Mouse (Mus musculus) heart, embryonic 13.5 days (tissue): ENCODE measurements around the gene Rrp12. TPM values are rescaled to one million over a fixed set of nuclear protein-coding genes. Genes with fewer than 3 reads are reported as not detected.
"Not testable (repeated sequence)": the region's sequence is repeated elsewhere in the genome, so short reads cannot be mapped to it uniquely, and the experiment has no call there.

Experiments
- ATAC-seq: fragments of 200-750 bp; cut with Nextera tagmentation; 2 replicates; pipeline ENCODE4 v1.8.0; 2017; ENCODE audit warnings: moderate TSS enrichment; ENCODE audit not compliant: insufficient number of reproducible peaks, low FRiP score, low TSS enrichment; ENCODE audit errors: extremely low read depth
- H3K27ac ChIP-seq: fragments of 300-500 bp; sonication (generic); replicated peaks from 2 replicates; pipeline ENCODE4 v1.5.1; 2015; ENCODE audit warnings: moderate library complexity, mild to moderate bottlenecking, inconsistent platforms
- H3K27me3 ChIP-seq: fragments of 300-500 bp; sonication (generic); replicated peaks from 2 replicates; pipeline ENCODE4 v1.6.1; 2015; ENCODE audit warnings: mild to moderate bottlenecking, inconsistent platforms
- H3K36me3 ChIP-seq: fragments of 300-500 bp; sonication (generic); 2 replicates; pipeline ENCODE4 v1.6.1; 2015; ENCODE audit warnings: mild to moderate bottlenecking, inconsistent platforms
- H3K4me1 ChIP-seq: fragments of 300-500 bp; sonication (generic); 2 replicates; pipeline ENCODE4 v1.6.1; 2015; ENCODE audit warnings: inconsistent platforms
- H3K4me2 ChIP-seq: fragments of 300-500 bp; sonication (generic); 2 replicates; pipeline ENCODE4 v1.6.1; 2015; ENCODE audit warnings: inconsistent platforms, mild to moderate bottlenecking, moderate library complexity
- H3K4me3 ChIP-seq: fragments of 300-500 bp; sonication (generic); 2 replicates; pipeline ENCODE4 v1.5.1; 2015; ENCODE audit warnings: moderate library complexity, mild to moderate bottlenecking, inconsistent platforms
- H3K9ac ChIP-seq: fragments of 300-500 bp; sonication (generic); 2 replicates; pipeline ENCODE4 v1.6.1; 2015; ENCODE audit warnings: inconsistent platforms, mild to moderate bottlenecking, moderate library complexity
- H3K9me3 ChIP-seq: fragments of 300-500 bp; sonication (generic); 2 replicates; pipeline ENCODE4 v1.6.1; 2016; ENCODE audit warnings: inconsistent platforms
- WGBS: fragments of 180-500 bp; shearing (Covaris S2); methylation state at CpG from one replicate; pipeline ENCODE4 v1.1.7; 2015; ENCODE audit warnings: mixed read lengths; 5-methylcytosine and 5-hydroxymethylcytosine counted together
- polyA plus RNA-seq: library from polyadenylated mRNA; unstranded; fragments of >200 nt; fragmentation: Nextera tagmentation; extraction: Ambion mirVana; gene quantifications from 2 replicates; pipeline ENCODE4 v1.2.1, GENCODE M21; 2015

Rrp12 gene
- polyA plus RNA-seq, 1 experiment from 2014 or later, result 11.8 TPM

GRCm38 (mm10) chr19:41902848-41903593, 7.0 kb upstream of the Rrp12 start:
- no peak overlapping the region for H3K9ac ChIP-seq
- peaks cover 36% of the 10 kb centered on the region for H3K4me1 ChIP-seq
- no peak overlapping the region for H3K4me2 ChIP-seq
- no peak for ATAC-seq
- H3K27ac ChIP-seq, result no peak overlapping the region
- no peaks in the 10 kb centered on the region for H3K36me3 ChIP-seq
- H3K4me3 ChIP-seq, result no peak overlapping the region
- H3K27me3 ChIP-seq, result no peaks in the 10 kb centered on the region
- 62% methylated on average over 10 of the region's 10 CpGs for WGBS
- H3K9me3 ChIP-seq, result no peaks in the 10 kb centered on the region

GRCm38 (mm10) chr19:41901696-41902095, 5.7 kb upstream of the Rrp12 start:
- 24% methylated on average over 2 of the region's 2 CpGs for WGBS
- no peak for ATAC-seq

GRCm38 (mm10) chr19:41900495-41901090, 4.6 kb upstream of the Rrp12 start:
- H3K4me3 ChIP-seq, result no peak overlapping the region
- peaks cover 21% of the 10 kb centered on the region for H3K4me1 ChIP-seq
- H3K27ac ChIP-seq, result no peak overlapping the region
- H3K36me3 ChIP-seq, result no peaks in the 10 kb centered on the region
- H3K4me2 ChIP-seq, result no peak overlapping the region
- 74% methylated on average over 8 of the region's 8 CpGs for WGBS
- no peaks in the 10 kb centered on the region for H3K27me3 ChIP-seq
- no peak for ATAC-seq
- H3K9me3 ChIP-seq, result no peaks in the 10 kb centered on the region
- H3K9ac ChIP-seq, result no peak overlapping the region

More at GRCm38 (mm10) chr19:41901696-41902095, 5.7 kb upstream of the Rrp12 start:
- H3K27me3 ChIP-seq, result no peaks in the 10 kb centered on the region
- peaks cover 23% of the 10 kb centered on the region for H3K4me1 ChIP-seq
- peak overlapping the region; percentile 63 for H3K27ac ChIP-seq
- H3K9me3 ChIP-seq, result no peaks in the 10 kb centered on the region
- H3K4me3 ChIP-seq, result no peak overlapping the region
- no peak overlapping the region for H3K4me2 ChIP-seq
- no peak overlapping the region for H3K9ac ChIP-seq
- no peaks in the 10 kb centered on the region for H3K36me3 ChIP-seq

GRCm38 (mm10) chr19:41898860-41899259, 2.9 kb upstream of the Rrp12 start:
- peaks cover 34% of the 10 kb centered on the region for H3K4me1 ChIP-seq
- H3K27ac ChIP-seq, result no peak overlapping the region
- H3K4me2 ChIP-seq, result no peak overlapping the region
- H3K4me3 ChIP-seq, result no peak overlapping the region
- no peak overlapping the region for H3K9ac ChIP-seq
- ATAC-seq, result no peak
- H3K36me3 ChIP-seq, result no peaks in the 10 kb centered on the region
- 41% methylated on average over 4 of the region's 4 CpGs for WGBS
- H3K27me3 ChIP-seq, result no peaks in the 10 kb centered on the region
- no peaks in the 10 kb centered on the region for H3K9me3 ChIP-seq

GRCm38 (mm10) chr19:41896319-41896711, 342 bp upstream of the Rrp12 start:
- H3K9ac ChIP-seq, result peak overlapping the region; percentile 85
- 18% methylated on average over 18 of the region's 18 CpGs for WGBS
- H3K9me3 ChIP-seq, result no peaks in the 10 kb centered on the region
- ATAC-seq, result no peak
- H3K36me3 ChIP-seq, result 0 out of 2 replicates have a peak, but pooled peaks cover 3% of the 10 kb centered on the region
- H3K27ac ChIP-seq, result no peak overlapping the region
- no peaks in the 10 kb centered on the region for H3K27me3 ChIP-seq
- H3K4me1 ChIP-seq, result peaks cover 19% of the 10 kb centered on the region
- H3K4me3 ChIP-seq, result peak overlapping the region; percentile 88
- peak overlapping the region; percentile 93 for H3K4me2 ChIP-seq

GRCm38 (mm10) chr19:41894959-41895358, 1.0 kb downstream of the Rrp12 start:
- ATAC-seq, result no peak
- WGBS, result 39% methylated on average over 7 of the region's 7 CpGs

GRCm38 (mm10) chr19:41888191-41888590, 7.8 kb downstream of the Rrp12 start:
- Histone ChIP-seq H3K4me1 (no peaks in the 10 kb centered on the region), H3K4me3 (no peak overlapping the region), H3K9me3 (no peaks in the 10 kb centered on the region), H3K9ac (no peak overlapping the region), H3K27ac (no peak overlapping the region), H3K36me3 (peaks cover 80% of the 10 kb centered on the region), H3K4me2 (no peak overlapping the region), H3K27me3 (no peaks in the 10 kb centered on the region)
- ATAC-seq, result no peak

More at GRCm38 (mm10) chr19:41894959-41895358, 1.0 kb downstream of the Rrp12 start:
- peak overlapping the region; percentile 85 for H3K9ac ChIP-seq
- peaks cover 16% of the 10 kb centered on the region for H3K36me3 ChIP-seq
- peaks cover 18% of the 10 kb centered on the region for H3K4me1 ChIP-seq
- H3K9me3 ChIP-seq, result no peaks in the 10 kb centered on the region
- H3K4me2 ChIP-seq, result peak overlapping the region; percentile 93
- peak overlapping the region; percentile 88 for H3K4me3 ChIP-seq
- no peaks in the 10 kb centered on the region for H3K27me3 ChIP-seq
- H3K27ac ChIP-seq, result no peak overlapping the region

GRCm38 (mm10) chr19:41883882-41884281, 12.1 kb downstream of the Rrp12 start:
- WGBS, result 91% methylated on average over 9 of the region's 9 CpGs
- Histone ChIP-seq H3K4me2 (no peak overlapping the region), H3K4me3 (no peak overlapping the region), H3K9me3 (no peaks in the 10 kb centered on the region), H3K9ac (no peak overlapping the region), H3K36me3 (peaks cover 85% of the 10 kb centered on the region), H3K27ac (no peak overlapping the region), H3K27me3 (no peaks in the 10 kb centered on the region), H3K4me1 (no peaks in the 10 kb centered on the region)
- no peak for ATAC-seq

GRCm38 (mm10) chr19:41881842-41882241, 14.1 kb downstream of the Rrp12 start:
- Histone ChIP-seq H3K4me3 (no peak overlapping the region), H3K4me1 (no peaks in the 10 kb centered on the region), H3K4me2 (no peak overlapping the region), H3K27ac (no peak overlapping the region), H3K36me3 (peaks cover 80% of the 10 kb centered on the region), H3K9ac (no peak overlapping the region), H3K27me3 (no peaks in the 10 kb centered on the region), H3K9me3 (no peaks in the 10 kb centered on the region)
- 92% methylated on average over 4 of the region's 4 CpGs for WGBS
- no peak for ATAC-seq

- 87% methylated on average over 14 of the region's 14 CpGs for WGBS
- 0 out of 2 replicates have a peak, but pooled peaks have one; percentile 30 for ATAC-seq
- H3K4me2 ChIP-seq, result no peak overlapping the region
- H3K27ac ChIP-seq, result no peak overlapping the region
- no peak overlapping the region for H3K9ac ChIP-seq
- no peak overlapping the region for H3K4me3 ChIP-seq
- H3K36me3 ChIP-seq, result peaks cover 87% of the 10 kb centered on the region
- H3K4me1 ChIP-seq, result no peaks in the 10 kb centered on the region
- H3K27me3 ChIP-seq, result no peaks in the 10 kb centered on the region
- H3K9me3 ChIP-seq, result no peaks in the 10 kb centered on the region
Measured at GRCm38 (mm10) chr19:41874356-41874755, 21.6 kb downstream of the Rrp12 start.

GRCm38 (mm10) chr19:41872285-41872684, 23.7 kb downstream of the Rrp12 start:
- Histone ChIP-seq H3K36me3 (peaks cover 94% of the 10 kb centered on the region), H3K27ac (no peak overlapping the region), H3K9ac (no peak overlapping the region), H3K4me2 (no peak overlapping the region), H3K27me3 (no peaks in the 10 kb centered on the region), H3K9me3 (no peaks in the 10 kb centered on the region), H3K4me1 (no peaks in the 10 kb centered on the region), H3K4me3 (no peak overlapping the region)
- 77% methylated on average over 2 of the region's 2 CpGs for WGBS
- no peak for ATAC-seq

GRCm38 (mm10) chr19:41869946-41870345, 26.0 kb downstream of the Rrp12 start:
- H3K4me1 ChIP-seq, ATAC-seq, H3K4me2 ChIP-seq, H3K27ac ChIP-seq, H3K27me3 ChIP-seq, H3K9me3 ChIP-seq, H3K9ac ChIP-seq, H3K4me3 ChIP-seq: not testable (repeated sequence)
- 87% methylated on average over 5 of the region's 5 CpGs for WGBS
- H3K36me3 ChIP-seq, result peaks cover 94% of the 10 kb centered on the region
